Mouse (Mus musculus) liver, adult 2 months (tissue): ENCODE measurements around the gene Cntnap5a.

Source experiments
- CTCF ChIP-seq: fragments of 200-500 bp; IDR thresholded peaks from 2 replicates; pipeline ENCODE4 v1.5.1; 2011; ENCODE audit warnings: low read depth, low read length, control low read depth
- POLR2A ChIP-seq: fragments of 200-500 bp; IDR thresholded peaks from 2 replicates; pipeline ENCODE4 v1.6.1; 2011; ENCODE audit warnings: low read length, control low read depth; ENCODE audit not compliant: insufficient read depth; ENCODE audit errors: extremely low read depth

DNA sequence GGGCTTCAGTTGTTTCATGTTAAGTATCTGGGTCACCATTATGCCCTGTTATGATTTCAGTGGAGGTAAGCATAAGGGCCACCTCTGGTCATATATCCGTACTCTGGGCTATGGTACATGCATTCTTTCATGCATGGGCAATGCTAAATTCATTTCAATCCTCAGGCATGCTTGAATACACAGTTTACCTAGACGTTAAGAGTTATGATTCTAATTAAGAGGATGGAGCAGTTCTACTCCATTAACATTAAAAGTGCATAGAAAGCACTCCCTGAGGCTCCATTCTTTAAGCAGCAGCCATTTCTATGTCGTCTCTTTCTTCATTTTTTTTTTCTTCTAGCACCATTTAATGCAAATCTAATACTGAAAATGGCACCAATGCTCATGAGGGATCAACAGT lies 627.0 kb downstream of the Cntnap5a start:
- TF ChIP-seq CTCF, result no peak
- no peak for TF ChIP-seq POLR2A
